Mouse (Mus musculus) E14TG2a.4 (cell line): Measurements from ENCODE around the gene Gm20388.
A peak's percentile ranks its signal among the peaks of the same experiment; 100 is the strongest.

ENCODE experiments used
- CTCF ChIP-seq: conservative IDR thresholded peaks from 2 replicates; pipeline ENCODE4 v1.5.1; 2014; ENCODE audit warnings: low read length
- POU5F1 ChIP-seq: IDR thresholded peaks from 2 replicates; pipeline ENCODE4 v1.6.1; 2014; ENCODE audit warnings: low read length, borderline replicate concordance

DNA sequence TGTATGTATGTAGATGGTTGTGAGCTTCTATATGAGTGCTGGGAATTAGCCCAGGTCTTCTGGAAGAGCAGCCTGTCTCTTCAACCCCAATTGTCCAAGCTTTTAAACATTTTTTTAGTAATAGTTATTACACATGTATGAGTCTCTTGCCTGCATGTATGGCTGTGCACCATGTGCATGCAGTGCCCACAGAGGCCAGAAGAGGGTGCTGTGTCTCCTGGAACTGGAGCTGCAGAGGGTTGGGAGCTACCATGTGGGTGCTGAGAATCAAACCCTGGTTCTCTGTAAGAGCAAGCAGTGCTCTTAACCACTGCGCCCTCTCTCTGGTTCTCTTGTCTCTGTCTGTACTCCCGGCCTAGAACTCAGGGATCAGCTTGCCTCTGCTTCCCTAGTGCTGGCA is 3222.3 kb downstream of the Gm20388 start:
- TF ChIP-seq CTCF (peak; percentile 40), POU5F1 (no peak)
